Mouse (Mus musculus): ENCODE results near the gene Slx4ip. TPM values are rescaled to one million over a fixed set of nuclear protein-coding genes. Genes with fewer than 3 reads are reported as not detected.
A peak's percentile ranks its signal among the peaks of the same experiment; 100 is the strongest.

Slx4ip gene
- total RNA-seq, 2 experiments from 2014 or later: 2.7 TPM

DNA sequence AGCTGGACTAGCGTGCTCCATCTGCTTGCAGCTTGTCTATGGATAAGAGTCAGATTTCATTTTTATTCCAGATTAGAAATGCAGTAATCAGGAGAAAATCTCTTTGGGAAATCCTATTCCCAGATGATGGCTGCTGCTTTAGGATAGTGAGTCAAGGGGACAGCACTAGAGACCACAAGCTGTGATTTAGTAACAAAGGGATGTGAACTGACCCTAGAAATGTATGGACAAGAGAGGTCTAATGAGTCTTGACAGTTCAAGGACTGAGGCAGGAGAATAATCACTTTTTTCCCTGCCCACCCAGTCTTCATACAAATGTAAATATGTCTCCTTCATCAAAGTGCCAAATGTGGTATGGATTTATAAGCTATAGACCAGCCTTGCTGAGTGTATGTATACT lies 172.8 kb downstream of the Slx4ip start:
- no peak for DNase-seq (ENCODE audit: low spot score)

DNA sequence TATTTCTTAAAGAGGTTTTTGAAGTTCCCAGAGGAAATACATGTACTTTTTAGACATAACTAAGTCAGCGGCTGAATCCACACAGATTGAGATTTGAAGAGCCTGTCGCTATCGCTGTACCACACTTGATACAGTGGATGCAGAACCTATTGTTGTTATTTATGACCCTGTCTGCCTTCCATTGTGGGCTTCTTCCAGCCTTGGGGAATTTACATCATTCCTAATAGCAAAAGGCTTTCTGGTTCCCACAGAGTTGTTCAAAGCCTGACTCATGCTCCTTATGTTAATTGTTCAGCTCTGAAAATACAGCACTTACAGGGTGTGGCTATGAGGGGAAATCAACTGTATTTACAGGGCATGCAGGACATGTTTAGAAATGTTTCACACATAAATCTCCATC lies 173.5 kb downstream of the Slx4ip start:
- no peak for DNase-seq (ENCODE audit: low spot score)

DNA sequence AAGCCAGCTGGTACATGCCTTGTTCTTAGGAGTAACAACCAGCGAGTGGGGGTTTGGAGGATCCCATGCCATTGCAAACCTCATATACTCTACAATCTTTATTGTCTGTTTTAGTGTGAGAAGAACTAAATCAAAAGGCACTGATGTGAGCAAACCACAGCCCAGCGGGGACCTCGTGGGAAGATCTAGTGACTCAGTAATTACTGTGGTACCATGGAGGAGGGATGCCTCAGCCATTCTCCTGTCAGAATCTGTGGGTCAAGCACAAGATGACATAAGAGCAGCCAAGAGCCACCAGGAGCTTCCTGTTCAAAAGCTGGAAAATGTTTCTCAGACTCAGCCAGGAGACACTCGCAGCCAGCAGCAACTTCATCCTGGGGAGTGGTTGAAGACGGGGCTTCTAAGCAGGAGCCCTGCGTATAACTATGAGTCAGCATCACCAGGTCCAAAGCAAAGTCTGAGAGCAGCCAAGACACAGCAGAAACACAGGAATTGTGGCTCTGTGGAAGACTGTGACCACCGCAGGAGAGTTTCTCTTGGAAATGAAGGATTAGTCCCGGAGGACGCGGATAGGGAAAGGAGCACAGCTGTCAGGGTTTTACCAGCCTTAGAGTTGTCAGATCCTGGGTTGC lies 176.6 kb downstream of the Slx4ip start:
- DNase-seq (ENCODE audit: low spot score): peak; percentile 48

DNA sequence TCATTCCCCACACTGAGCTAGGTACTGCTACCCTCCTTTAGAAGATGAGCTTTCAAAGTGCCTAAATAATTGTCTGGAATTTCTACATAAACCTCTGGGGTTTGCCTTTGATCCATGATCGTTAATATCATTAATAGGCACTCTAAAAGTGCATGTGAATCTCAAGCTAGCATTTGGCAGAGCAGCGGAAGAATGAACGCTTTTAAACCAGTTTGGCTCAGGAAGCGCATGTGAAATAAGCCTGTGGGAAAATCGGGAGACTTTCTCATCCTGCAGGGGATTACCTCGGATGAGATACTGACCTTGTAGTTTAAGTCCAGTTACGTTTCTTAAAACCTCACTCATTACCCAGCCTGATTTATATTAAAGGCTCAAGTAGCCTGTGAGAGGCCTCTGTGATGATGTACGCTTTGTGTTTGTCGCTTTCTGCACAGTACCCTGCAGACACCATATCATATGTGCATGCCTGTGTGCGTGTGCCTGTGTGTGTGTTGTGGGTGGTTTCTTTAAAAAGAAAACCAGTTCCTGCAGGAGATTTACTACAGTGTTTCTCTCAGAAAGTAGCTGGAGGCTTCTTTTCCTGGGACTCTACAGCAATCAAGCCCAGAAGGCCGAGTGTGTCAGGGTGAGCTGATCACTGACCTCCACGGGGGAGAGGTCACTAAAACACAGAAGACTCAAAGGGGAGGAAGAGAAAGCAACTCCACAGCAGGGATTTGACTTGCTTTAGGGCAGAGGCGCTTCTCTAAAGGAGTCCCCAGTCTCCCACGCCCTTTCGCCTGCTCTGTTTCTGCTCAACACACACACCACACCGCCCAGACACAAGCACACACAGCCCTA lies 182.7 kb downstream of the Slx4ip start:
- no peak for DNase-seq (ENCODE audit: low spot score)

DNA sequence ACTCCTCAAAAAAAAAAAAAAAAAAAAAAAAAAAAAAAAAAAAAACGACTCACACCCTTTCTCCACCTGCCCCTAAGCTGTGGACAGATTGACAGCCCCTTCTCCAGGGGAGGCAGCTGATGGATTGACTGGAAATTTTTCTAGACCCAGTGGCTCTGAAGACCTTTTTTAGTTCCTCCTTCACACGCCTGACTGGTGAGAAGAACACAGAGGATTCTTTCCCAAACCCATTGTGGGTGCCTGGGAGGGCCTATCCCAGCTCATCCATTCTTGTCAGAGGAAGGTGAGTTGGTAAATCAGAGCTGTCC lies 183.2 kb downstream of the Slx4ip start:
- DNase-seq (ENCODE audit: low spot score): no peak

DNA sequence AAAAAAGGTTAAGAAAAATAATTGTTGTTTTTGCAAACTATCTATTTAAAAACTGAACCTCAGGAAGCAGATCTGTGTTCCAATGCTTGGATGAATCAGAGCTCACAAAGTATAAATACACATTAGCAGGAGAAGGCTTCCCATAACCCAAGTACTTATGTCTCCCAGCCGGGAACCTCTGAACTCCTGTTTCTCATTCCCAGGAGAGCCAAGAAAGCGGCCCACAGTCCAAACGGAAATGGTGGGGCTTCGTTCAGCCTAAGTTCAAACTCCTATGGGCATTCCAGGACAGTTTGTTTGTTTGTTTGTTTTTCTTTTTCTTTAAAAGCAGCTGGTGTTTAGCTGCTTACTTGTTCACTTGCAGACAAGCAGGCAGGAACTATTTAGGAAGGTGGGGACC lies 187.8 kb downstream of the Slx4ip start:
- DNase-seq (ENCODE audit: low spot score): no peak

DNA sequence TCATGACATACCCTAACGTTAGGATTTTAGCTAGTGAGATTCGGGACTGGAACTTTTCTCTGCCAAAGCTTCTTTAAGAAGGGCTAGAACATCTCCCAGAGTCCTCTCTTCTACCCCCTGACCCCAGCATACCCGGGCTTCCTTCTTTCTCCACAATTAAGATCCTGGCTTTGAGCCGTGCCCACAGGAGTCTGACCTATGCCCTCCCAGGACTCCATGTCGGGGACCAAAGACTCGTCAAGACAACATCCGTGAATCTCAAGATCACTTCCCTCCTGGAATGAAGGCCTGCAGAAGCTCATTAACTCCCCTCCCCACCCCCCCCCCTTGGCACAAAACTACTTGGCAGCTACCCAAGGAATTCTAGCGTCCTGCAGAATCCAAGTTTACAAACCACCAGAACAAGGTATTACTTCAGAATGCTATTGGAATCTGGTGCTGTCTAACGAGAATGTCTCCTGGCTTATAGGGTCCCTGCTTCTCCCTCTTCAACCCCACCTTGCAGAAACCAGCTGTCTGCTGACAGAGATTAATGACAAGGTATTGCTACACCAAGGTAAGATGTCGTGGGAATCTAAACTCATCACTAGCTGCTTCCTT lies 188.8 kb downstream of the Slx4ip start:
- no peak for DNase-seq (ENCODE audit: low spot score)

DNA sequence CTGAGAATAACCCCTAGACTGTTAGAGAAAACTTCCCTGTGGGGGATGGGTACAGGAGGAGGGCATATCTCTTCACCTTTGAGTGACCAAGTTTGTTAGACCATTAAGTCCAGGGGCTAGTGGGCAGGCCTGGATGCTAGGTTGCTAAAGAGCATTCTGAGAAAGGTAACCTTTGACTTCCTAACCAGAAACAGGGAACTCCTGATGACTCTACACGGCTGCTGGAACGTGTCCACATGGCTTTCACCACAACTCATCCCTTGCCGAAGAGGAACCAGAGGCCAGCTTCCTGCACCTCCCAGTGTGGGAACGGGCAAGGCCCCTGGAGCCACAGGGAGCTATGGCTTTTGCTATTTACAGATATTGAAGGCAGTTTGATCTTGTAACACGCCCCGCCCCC lies 189.4 kb downstream of the Slx4ip start:
- DNase-seq (ENCODE audit: low spot score): peak; percentile 32

DNA sequence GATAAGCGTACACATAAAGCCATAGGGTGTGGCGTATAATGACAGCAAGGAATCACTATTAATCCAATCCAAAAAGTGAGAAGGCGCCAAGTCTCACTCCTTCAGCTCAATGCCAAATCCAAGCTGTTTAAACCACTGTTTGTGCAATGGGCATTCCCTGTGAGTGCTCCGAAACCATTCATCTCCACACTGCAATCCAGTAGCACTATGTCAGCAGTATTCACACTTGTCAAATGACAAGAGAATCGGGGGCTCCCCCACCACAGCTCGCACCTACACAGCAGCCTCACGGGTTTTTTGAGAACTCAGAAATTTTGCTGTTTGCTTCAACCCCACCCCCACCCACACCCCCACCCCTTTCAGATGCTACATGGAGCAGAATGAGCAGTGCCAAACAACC lies 190.0 kb downstream of the Slx4ip start:
- no peak for DNase-seq (ENCODE audit: low spot score)

DNA sequence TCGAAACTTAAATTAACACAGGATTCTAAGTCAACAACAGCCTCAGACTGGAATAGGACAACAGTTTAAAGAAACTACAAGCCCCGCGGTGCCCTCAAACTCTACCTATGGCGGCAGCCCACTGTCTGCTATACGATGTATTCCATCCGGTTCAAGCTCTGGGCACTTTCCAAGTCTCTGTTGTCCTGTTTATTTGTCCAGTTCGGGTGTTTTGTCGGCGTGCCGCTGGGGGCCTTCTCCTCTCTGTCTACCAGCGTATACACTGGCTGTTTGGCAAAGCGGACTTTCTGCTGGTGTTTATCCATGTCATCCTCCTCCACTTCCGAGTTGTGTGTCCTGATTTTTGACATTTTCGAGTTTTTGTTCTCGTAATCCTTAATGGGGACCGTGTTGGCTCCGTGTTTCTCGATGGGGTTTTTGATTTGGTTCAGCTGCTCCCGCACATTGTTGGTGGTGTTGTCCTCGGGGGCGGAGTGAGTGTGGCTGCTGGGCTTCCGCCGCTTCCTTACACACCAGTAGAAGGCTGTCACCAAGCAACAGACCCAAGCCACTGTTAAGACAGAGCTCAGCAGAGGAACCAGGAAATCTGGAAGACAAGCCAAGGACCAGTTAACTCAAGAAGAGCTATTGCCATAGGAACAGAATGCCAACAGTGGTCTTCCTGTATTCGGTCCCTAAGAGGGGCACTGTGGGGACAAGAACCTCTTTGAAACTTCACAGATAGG lies 192.0 kb downstream of the Slx4ip start:
- no peak for DNase-seq (ENCODE audit: low spot score)

DNA sequence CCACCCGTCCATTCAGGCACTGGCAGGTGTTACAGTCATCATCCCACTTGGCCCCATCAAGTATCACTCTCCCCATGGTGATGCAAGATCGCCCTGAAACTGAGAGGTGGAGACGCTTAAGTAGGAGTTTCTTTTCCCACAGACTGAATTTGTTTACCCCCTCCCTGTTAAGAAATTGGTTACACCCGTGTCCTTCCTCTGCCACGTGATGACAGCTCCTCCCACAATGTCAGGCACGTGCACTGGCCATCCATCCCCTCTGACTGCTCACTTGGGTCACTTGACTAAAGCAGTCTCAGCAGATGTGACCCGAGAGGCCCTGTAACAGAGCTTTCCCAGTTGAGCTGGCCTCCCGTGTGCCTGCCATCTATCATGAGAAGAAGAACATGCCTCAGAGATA lies 194.2 kb downstream of the Slx4ip start:
- peak; percentile 47 for DNase-seq (ENCODE audit: low spot score)

DNA sequence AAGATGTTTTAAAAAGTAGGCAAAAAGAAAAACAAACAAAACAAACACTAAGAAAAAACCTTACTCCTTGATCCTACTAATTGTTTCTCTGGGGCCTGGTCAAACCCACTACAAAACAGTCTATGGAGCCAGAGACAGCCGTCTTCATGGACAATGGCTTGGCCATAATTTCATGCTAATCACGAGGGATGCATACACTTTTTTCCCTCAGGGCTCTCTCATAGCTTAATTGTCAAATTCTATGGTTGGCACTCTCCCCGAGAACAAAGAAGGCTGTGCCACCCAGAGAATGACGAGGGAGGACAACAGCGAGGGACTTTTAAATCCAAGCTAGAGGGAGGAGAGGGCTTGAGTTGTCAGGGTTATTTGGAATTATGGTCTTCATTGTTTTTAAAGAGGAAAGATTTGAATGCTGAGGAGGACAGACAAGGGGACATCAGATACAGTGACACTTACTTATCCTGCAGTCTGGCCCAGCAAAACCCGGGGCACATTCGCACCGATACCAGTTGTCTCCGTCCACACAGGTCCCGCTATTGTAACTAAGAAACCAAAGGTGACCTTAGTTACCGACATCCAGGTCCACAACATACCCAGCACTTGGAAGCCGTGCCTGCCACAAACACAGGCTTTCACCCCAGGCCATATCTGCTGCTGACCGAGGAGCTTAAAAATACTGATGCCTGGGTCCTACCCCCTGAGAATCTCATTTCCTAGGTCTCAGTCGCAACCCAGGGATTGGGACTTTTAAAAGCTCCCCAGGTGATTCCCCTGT lies 195.8 kb downstream of the Slx4ip start:
- no peak for DNase-seq (ENCODE audit: low spot score)

DNA sequence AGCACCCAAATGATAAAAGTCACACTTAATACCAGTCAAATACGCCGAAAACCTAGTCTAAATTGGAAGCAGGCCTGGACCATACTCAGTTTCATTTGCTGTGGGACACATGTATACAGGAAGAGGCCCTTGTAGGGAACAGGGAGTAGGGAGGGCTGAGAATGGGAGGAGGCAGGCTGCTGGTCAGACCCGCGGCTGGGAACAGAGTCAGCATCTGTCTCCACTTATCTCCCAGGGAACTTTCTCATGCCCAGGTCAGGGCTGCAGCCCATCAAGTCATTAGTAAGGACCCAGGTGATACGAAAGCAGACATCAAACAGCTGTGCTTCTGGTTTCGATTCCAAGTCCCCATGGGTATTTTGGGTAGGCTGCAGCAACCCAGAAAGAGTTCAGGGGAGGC lies 196.7 kb downstream of the Slx4ip start:
- no peak for DNase-seq (ENCODE audit: low spot score)

DNA sequence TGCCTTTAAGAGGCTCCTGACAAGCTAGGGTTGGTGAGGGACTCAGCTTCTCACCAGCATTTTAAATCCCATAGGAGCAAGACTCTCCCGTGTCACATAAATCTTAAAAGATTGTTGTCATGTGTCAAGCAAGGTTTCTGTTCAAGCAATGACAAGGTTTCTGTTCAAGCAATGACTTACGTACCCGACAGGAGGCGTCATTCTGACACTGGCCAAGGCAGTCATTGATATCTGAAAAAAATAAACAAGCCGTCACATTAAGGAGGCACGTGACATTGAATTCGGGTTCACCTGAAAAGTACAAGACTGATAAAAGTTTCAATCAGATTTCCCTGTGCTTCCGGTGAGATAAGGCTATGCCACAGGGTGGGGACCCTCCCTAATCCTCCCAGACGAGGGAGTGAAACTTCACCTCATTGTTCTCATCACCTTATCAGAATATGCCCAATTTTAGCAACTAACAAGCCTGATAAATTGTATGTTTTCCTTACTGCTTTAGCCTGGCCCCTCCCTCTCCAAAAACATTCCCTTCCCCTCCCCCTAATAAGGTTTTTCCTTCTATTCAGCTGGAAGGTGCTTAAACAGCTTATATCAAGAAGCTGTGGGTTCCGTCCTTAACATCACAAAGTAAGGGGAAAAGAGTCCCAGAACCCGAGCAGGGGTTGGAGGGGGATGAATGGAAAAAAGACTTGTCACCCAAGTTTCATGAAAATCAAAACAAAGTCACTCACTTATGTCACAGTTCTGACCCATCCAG lies 200.9 kb downstream of the Slx4ip start:
- DNase-seq (ENCODE audit: low spot score): no peak

DNA sequence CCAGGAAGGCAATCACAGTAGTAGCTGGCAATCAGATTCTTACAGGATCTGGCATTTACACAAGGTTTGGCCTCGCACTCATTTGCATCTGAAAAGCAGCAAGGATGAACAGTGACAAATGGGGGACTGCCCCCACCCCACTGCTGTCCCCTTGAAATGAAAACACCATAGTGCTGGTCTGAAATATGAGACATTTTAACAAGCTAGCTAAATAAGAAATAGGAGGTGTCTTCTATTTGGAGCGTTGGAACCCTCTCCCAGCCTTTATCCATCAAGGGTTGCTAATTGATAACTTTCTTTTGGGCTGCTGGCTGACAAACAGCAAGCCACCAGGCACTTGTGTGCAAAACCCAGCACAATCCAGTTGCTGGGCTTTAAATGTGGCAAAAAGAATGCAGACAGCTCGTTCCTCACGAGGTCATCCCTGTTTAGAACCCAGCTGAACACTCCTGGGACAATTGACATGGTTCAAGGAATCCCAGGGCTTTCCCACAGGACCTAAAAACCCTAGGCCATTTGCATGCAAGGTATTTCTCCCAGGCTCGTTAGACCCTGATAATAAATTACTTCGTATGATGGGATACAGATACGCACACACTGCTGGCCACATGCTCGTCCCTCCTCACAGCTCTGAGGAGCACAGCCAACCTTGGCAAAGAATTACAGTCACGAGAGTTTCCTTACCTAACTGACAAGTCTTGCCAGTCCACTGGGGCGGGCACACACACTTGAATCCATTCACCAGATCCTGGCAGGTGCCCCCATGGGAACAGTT lies 201.7 kb downstream of the Slx4ip start:
- no peak for DNase-seq (ENCODE audit: low spot score)

DNA sequence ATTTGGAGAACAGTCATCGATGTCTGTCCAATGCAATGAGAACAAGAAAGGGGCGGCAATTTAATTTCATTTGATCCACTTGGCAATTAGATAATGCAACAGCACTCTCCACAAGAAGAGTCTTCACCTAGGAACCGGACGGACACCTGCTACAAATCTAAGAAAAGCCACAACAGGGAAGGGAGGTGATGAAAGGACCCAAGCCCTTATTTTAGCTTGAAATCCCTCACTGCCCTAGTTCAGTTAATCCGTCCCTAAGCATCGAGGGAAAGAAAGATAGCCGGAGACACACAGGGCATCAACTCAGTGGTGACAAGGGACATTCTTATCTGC lies 202.2 kb downstream of the Slx4ip start:
- DNase-seq (ENCODE audit: low spot score): no peak

DNA sequence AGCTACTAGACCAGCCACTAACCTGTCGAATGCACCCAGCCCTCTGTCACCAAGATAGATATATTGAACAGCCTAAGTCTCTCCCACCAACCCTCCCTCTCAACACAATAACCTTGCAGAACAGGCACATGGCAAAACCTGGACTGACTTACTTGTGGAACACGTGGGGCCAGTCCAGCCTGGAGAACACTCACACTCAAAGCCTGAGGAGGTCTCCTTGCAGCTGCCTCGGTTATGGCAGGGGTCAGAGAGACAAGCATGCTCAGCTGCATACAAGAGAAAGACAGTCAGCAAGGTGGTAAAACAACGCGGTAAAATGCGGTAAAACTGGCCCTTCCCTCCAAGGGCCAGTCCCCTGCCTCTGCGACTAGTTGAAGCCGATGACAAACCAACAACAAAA lies 203.3 kb downstream of the Slx4ip start:
- DNase-seq (ENCODE audit: low spot score): no peak

DNA sequence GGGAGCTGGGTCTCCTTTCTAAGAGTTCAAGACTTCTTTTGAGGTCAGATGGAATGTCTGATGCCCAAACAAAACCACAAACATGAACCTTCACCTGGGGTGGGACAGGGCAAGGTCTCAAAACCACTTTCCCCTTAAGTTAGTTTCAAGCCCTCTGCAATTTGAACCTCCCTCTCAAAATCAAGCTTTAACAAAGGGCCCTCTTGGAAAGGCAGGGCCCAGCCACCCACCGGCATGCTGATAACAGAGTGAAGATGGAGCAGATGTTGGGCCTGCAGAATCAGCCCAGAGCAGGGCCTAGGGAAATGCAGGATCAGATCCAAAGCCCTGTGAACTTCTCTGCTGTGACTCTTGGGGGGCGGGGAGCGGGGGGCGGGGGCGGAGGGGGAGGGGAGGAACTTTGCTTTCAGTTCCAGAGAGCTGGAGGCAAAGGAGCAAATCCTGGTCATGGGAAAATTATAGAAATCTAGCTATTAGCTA lies 206.0 kb downstream of the Slx4ip start:
- DNase-seq (ENCODE audit: low spot score): no peak

DNA sequence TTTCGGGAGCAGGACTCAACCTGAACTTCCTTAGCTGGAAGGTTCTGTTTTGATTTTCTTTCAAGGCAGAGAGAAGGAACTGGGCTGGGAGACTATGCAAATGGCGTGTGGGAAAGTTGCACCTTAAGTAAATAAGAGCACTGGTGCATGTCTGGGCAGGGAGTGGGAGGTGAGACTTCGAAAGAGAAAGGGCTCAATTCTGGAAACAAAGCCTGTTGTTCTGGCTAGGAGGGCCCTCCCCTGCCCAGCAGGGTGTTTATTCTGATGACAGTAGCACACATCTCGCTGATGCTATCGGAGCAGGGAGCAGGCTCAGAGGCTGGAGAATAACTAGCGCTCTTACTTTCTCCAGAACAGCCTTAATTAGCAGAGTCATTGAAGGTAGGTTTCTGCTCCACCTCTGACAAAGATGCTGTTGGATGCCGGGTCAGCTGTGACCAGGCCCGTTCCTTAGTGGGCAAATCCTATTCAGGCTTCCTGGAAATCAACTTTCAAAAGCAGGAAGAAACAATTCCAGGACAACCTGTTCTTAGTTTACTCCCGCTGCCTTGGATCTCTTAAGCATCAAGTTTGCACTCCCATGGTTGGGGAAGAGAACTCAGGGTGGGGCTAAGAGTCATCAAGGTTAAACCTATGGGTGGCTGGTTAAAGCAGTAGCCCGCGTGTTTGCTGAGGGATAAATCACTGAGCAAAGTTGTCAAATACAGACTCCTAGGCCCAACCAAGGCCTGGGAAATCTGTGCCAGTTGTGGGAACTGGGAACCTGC lies 207.4 kb downstream of the Slx4ip start:
- DNase-seq (ENCODE audit: low spot score): no peak
